Mouse (Mus musculus): Measurements from ENCODE around the gene S100a6.

DNA sequence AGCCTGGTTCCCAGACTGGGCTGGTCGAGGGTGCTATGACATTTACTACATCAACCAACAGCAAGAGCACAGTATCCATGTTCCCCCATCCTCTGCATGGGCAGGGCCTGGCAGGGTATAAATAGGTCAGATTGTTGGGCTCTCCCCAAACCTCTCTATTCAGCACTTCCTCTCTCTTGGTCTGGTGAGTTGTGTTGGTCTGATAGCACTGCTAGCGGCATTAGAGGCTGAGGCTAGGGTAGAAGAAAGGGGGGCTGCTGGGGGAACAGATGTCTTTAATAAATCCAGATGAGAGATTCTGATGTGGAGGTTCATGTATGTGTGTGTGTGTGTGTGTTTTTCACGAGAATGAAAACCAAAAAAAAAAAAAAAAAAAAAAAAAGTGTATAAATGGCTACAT, 9.1 kb upstream of the S100a6 start, which contains the start of gene S100a4:
- TF ChIP-seq EP300 (IDR thresholded peaks at IDR 0.05; ENCODE audit: low read depth) = no peak
- no peak for TF ChIP-seq CTCF (IDR thresholded peaks at IDR 0.05; ENCODE audit: low read depth)

Measured in liver, embryonic 14.5 days (tissue).